Mouse (Mus musculus) hindbrain, embryonic 13.5 days (tissue): ENCODE measurements at regions not wholly inside any gene's neighbourhood (a gene's known extent, or its start where the extent isn't known, plus 50 kb on each side); places are given as distances from the start of the nearest gene placed in this dataset.
"Not testable (repeated sequence)": the region's sequence is repeated elsewhere in the genome, so short reads cannot be mapped to it uniquely, and the experiment has no call there.

ENCODE experiments used
- ATAC-seq: fragments of 200-750 bp; cut with Nextera tagmentation; 2 replicates; pipeline ENCODE4 v1.8.0; 2017; ENCODE audit warnings: moderate TSS enrichment; ENCODE audit not compliant: low FRiP score
- H3K27ac ChIP-seq: fragments of 300-500 bp; sonication (generic); 2 replicates; pipeline ENCODE4 v1.5.1; 2015; ENCODE audit warnings: inconsistent platforms, mild to moderate bottlenecking, moderate library complexity
- H3K27me3 ChIP-seq: fragments of 300-500 bp; sonication (generic); 2 replicates; pipeline ENCODE4 v1.6.1; 2015; ENCODE audit warnings: mild to moderate bottlenecking, inconsistent platforms
- H3K36me3 ChIP-seq: fragments of 300-500 bp; sonication (generic); 2 replicates; pipeline ENCODE4 v1.6.1; 2015; ENCODE audit warnings: mild to moderate bottlenecking, inconsistent platforms
- H3K4me1 ChIP-seq: fragments of 300-500 bp; sonication (generic); replicated peaks from 2 replicates; pipeline ENCODE4 v1.6.1; 2015; ENCODE audit warnings: inconsistent platforms
- H3K4me2 ChIP-seq: fragments of 300-500 bp; sonication (generic); 2 replicates; pipeline ENCODE4 v1.6.1; 2015; ENCODE audit warnings: inconsistent platforms, mild to moderate bottlenecking, moderate library complexity
- H3K4me3 ChIP-seq: fragments of 300-500 bp; sonication (generic); 2 replicates; pipeline ENCODE4 v1.5.1; 2015; ENCODE audit warnings: mild to moderate bottlenecking, inconsistent platforms
- H3K9ac ChIP-seq: fragments of 300-500 bp; sonication (generic); 2 replicates; pipeline ENCODE4 v1.6.1; 2015; ENCODE audit warnings: mild to moderate bottlenecking, inconsistent platforms
- H3K9me3 ChIP-seq: fragments of 300-500 bp; sonication (generic); 2 replicates; pipeline ENCODE4 v1.6.1; 2016; ENCODE audit warnings: inconsistent platforms
- WGBS: fragments of 180-500 bp; shearing (Covaris S2); methylation state at CpG from one replicate; pipeline ENCODE4 v1.1.7; 2015; 5-methylcytosine and 5-hydroxymethylcytosine counted together

- Histone ChIP-seq H3K4me1 (peaks cover 10% of the 10 kb centered on the region; the same call in 1 of the 2 replicates), H3K4me3 (no peak overlapping the region), H3K4me2 (no peak overlapping the region), H3K36me3 (no peaks in the 10 kb centered on the region), H3K27me3 (no peaks in the 10 kb centered on the region), H3K9me3 (no peaks in the 10 kb centered on the region), H3K27ac (no peak overlapping the region), H3K9ac (no peak overlapping the region)
- peak; percentile 57; the same call in 1 of the 2 replicates for ATAC-seq
- WGBS: 66% methylated on average over 2 of the region's 2 CpGs
Observed at GRCm38 (mm10) chr10:34667203-34667602, 184.0 kb downstream of the Frk start.

DNA sequence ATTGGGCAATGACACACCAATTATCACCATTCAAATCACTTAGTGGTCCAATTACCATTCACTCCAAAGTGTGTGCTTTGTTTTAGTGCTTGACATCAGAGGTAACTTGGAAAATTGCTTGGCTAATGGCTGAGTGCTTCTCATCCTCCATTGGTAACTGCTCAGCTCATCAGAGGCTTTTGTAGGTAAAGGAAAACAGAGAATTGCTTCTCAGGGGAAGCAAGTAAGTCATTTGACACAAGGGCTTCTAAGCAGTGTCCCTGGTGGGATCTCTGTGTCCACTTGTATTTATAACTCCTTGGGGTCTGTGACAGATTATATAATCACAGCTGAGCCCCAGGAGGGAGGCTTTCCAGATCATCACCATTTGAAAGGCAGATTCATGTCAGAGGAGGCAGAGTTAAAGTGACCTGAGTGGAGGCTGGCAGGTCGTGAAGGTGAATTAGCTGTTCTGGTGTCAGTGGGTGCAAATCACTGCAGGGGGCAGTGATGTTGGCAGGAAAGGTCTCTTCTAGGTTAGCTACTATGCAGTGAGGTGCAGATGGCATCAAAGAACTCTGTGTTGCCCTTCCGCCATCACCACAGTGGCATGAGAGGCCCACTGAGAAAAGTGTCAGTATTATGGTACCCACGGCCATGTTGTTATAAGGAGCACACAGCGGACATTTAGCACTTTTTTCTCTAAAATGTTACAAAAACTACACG is 184.7 kb downstream of the Frk start:
- Histone ChIP-seq H3K9ac (no peak overlapping the region), H3K4me3 (no peak overlapping the region), H3K36me3 (no peaks in the 10 kb centered on the region), H3K27ac (peak overlapping the region; percentile 52; the same call in 1 of the 2 replicates), H3K4me1 (peaks cover 10% of the 10 kb centered on the region; the same call in 1 of the 2 replicates), H3K27me3 (no peaks in the 10 kb centered on the region), H3K9me3 (no peaks in the 10 kb centered on the region), H3K4me2 (no peak overlapping the region)
- ATAC-seq: no peak
- 64% methylated on average over 5 of the region's 5 CpGs for WGBS

DNA sequence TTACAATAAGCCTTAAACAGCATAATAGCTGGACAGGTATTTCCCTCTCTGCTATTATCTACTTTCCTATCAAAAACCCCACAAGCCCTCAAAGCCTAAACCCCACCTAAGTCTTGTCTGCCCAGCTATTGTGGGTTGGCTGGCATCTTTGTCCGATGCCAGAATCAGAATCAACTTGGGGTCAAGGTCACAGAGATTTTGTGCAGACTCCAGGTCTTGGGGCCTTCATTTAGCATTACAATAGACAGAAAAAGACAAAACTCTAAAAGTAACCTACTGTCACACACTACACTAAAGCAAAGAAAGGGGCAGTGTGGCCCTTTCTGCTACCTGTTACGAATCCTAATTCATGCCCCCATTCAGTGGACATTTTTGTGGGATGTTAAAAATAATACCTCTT is 188.6 kb downstream of the Frk start:
- Histone ChIP-seq H3K27ac (no peak overlapping the region), H3K4me2 (no peak overlapping the region), H3K9ac (no peak overlapping the region), H3K4me3 (no peak overlapping the region), H3K27me3 (no peaks in the 10 kb centered on the region), H3K4me1 (peaks cover 10% of the 10 kb centered on the region; the same call in 1 of the 2 replicates), H3K36me3 (no peaks in the 10 kb centered on the region), H3K9me3 (no peaks in the 10 kb centered on the region)
- 84% methylated on average over 2 of the region's 2 CpGs for WGBS
- no peak for ATAC-seq

DNA sequence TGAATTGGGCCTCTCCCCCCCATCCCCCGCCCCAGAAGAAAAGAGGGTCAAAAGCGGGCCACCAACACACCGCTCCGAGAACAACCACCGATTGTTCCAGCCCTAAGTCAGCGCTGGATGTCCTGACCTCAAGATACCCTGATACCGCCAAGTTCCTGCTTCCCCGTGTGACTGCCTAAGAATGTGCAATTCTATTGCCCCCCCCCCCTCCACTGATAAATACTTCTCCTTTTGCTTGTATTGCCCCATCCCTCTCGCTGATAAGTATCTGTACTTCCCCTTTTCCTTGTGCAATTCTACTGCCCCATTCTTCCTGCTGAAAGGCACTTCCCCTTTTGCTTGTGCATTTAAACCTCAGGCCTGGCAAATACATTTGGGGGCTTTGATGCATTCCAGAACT is 216.2 kb downstream of the Frk start:
- not testable (repeated sequence) for H3K27me3 ChIP-seq, ATAC-seq, H3K4me3 ChIP-seq, H3K4me1 ChIP-seq, H3K27ac ChIP-seq, H3K36me3 ChIP-seq, H3K9me3 ChIP-seq, H3K9ac ChIP-seq, H3K4me2 ChIP-seq
- WGBS: 83% methylated on average over 9 of the region's 9 CpGs

DNA sequence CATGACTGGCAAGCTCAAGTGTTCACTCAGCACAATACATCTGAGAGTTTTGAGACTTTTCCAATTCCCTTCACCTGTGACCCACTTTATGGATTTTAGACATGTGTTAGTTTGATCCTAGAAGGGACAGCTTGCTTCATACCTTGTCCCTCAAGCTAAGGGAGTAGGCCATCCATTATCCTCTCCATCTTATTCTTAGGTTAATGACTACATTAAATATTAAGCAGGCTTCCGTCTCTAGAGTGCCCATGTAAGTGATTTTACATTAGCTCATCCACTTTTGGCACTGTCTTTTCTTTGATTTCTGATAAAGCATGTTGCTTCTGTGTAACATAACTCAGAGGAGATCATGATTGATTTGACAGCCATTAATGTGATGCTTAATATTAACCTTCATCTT is 218.8 kb downstream of the Frk start:
- Histone ChIP-seq H3K27me3 (no peaks in the 10 kb centered on the region), H3K4me3 (no peak overlapping the region), H3K36me3 (no peaks in the 10 kb centered on the region), H3K4me2 (no peak overlapping the region), H3K9me3 (no peaks in the 10 kb centered on the region), H3K27ac (no peak overlapping the region), H3K9ac (no peak overlapping the region), H3K4me1 (no peaks in the 10 kb centered on the region)
- 79% methylated on average over 1 of the region's 1 CpGs for WGBS
- peak; percentile 39; the same call in 1 of the 2 replicates for ATAC-seq

DNA sequence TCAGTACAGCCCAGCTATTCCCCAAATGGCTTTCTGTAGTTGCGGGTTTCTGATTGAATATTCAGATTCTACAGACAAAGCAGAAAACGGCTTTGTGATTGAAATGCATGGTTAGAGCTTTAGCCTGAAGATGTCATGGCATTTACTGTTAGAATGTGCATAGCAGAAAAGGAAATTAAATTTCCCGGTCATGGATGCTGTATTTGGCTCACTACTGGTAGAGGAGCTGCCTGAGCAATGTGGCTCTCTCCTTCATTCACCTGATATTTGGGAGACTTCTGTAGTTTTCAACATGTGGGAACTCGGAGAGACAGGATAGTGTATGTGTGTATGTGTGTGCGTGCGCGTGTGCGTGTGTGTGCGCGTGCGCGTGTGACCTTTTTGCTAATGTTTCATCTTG is 222.2 kb downstream of the Frk start:
- WGBS: 87% methylated on average over 12 of the region's 12 CpGs
- H3K27me3 ChIP-seq: no peaks in the 10 kb centered on the region
- peak overlapping the region; percentile 9; the same call in 1 of the 2 replicates for H3K27ac ChIP-seq
- no peak overlapping the region for H3K4me2 ChIP-seq
- H3K4me1 ChIP-seq: no peaks in the 10 kb centered on the region
- no peaks in the 10 kb centered on the region for H3K36me3 ChIP-seq
- ATAC-seq: no peak
- H3K9me3 ChIP-seq: no peaks in the 10 kb centered on the region
- no peak overlapping the region for H3K9ac ChIP-seq
- no peak overlapping the region for H3K4me3 ChIP-seq

GRCm38 (mm10) chr10:34731249-34731648 is 248.1 kb downstream of the Frk start:
- Histone ChIP-seq H3K9me3 (0 out of 2 replicates have a peak, but pooled peaks cover 14% of the 10 kb centered on the region), H3K9ac (no peak overlapping the region), H3K27me3 (no peaks in the 10 kb centered on the region), H3K36me3 (no peaks in the 10 kb centered on the region), H3K4me3 (no peak overlapping the region), H3K4me2 (no peak overlapping the region), H3K4me1 (no peaks in the 10 kb centered on the region), H3K27ac (no peak overlapping the region)
- 71% methylated on average over 2 of the region's 2 CpGs for WGBS
- no peak for ATAC-seq

- H3K27me3 ChIP-seq: no peaks in the 10 kb centered on the region
- H3K27ac ChIP-seq: no peak overlapping the region
- no peak overlapping the region for H3K4me3 ChIP-seq
- H3K36me3 ChIP-seq: no peaks in the 10 kb centered on the region
- H3K9ac ChIP-seq: no peak overlapping the region
- no peak overlapping the region for H3K4me2 ChIP-seq
- no peaks in the 10 kb centered on the region for H3K4me1 ChIP-seq
- H3K9me3 ChIP-seq: no peaks in the 10 kb centered on the region
- no peak for ATAC-seq
Observed at GRCm38 (mm10) chr10:34762426-34762825, 279.2 kb downstream of the Frk start.

DNA sequence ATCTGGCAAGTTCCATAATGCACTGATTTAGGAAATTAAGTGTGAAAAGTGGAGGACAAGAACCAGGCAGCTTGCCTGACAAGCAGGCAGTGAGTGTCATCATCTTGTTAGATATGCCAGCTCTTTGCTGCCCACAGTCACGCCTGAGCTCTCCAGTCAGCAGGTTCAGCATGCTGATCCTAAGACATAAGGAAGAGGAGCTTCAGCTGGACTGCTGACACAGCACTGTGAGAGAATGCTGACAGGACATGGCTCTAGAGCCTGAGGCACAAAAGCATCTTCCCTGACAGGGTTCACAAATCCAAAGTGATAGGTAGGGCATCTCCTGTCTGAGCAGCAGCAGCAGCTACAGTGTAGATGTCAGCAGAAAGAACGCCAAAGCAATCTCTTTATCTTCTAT is 308.9 kb downstream of the Frk start:
- Histone ChIP-seq H3K27ac (no peak overlapping the region), H3K4me1 (no peaks in the 10 kb centered on the region), H3K36me3 (no peaks in the 10 kb centered on the region), H3K9me3 (no peaks in the 10 kb centered on the region), H3K27me3 (no peaks in the 10 kb centered on the region), H3K4me3 (no peak overlapping the region), H3K4me2 (no peak overlapping the region), H3K9ac (no peak overlapping the region)
- peak; percentile 69; the same call in 1 of the 2 replicates for ATAC-seq
- WGBS: 66% methylated on average over 2 of the region's 2 CpGs

- no peak for ATAC-seq
- Histone ChIP-seq H3K4me2 (no peak overlapping the region), H3K4me1 (no peaks in the 10 kb centered on the region), H3K27ac (no peak overlapping the region), H3K4me3 (no peak overlapping the region), H3K27me3 (no peaks in the 10 kb centered on the region), H3K9ac (no peak overlapping the region), H3K36me3 (no peaks in the 10 kb centered on the region), H3K9me3 (no peaks in the 10 kb centered on the region)
- 83% methylated on average over 3 of the region's 3 CpGs for WGBS
Observed at GRCm38 (mm10) chr10:34811131-34811530, 327.9 kb downstream of the Frk start.

DNA sequence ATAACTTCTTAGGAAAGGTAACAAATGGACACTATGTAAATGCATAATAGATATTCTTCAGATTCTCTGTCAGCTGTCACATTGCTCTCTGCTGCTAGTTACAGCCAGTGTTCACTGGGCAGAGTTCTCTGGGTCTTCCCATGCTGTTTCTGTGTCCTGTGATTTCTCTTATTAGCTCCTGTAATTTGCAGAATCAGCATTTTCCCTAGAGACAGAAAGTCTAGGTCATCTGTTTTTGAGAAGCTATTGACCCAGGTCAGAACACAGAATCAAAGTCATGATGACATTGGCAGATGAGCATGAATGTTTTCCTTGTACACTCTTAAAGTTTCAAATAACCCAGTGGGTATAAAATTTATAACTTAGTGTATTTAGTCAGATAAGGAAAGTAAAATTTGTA is 340.9 kb downstream of the Frk start:
- no peak overlapping the region for H3K27ac ChIP-seq
- H3K36me3 ChIP-seq: no peaks in the 10 kb centered on the region
- no peak overlapping the region for H3K9ac ChIP-seq
- H3K4me3 ChIP-seq: no peak overlapping the region
- no peak overlapping the region for H3K4me2 ChIP-seq
- H3K9me3 ChIP-seq: no peaks in the 10 kb centered on the region
- H3K4me1 ChIP-seq: no peaks in the 10 kb centered on the region
- H3K27me3 ChIP-seq: no peaks in the 10 kb centered on the region
- ATAC-seq: no peak

DNA sequence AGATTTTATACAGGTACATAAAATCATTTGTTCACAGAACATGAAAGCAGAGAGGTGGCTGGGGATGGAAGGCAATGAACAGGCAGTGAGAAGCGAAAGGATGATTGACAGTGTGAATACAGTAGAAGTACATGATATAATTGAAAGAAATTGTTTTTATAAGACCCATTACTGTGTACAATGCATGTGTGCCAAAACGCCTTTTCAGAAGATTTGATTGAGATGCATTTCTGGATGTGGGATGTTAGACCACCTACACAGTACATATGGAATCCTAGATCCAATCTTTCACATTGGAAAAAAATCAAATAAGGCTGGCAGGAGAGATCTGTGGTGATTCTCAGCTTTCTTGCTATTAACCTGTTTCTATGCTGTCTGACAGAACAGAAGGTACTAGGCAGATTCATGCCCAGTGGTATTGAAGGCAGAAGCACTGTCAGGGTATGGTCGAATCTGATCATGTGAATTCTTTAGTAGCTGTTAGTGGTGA is 358.9 kb downstream of the Frk start:
- Histone ChIP-seq H3K27me3 (no peaks in the 10 kb centered on the region), H3K4me3 (no peak overlapping the region), H3K9ac (no peak overlapping the region), H3K9me3 (no peaks in the 10 kb centered on the region), H3K36me3 (no peaks in the 10 kb centered on the region), H3K27ac (no peak overlapping the region), H3K4me2 (no peak overlapping the region), H3K4me1 (no peaks in the 10 kb centered on the region)
- WGBS: 94% methylated on average over 3 of the region's 3 CpGs
- no peak for ATAC-seq

DNA sequence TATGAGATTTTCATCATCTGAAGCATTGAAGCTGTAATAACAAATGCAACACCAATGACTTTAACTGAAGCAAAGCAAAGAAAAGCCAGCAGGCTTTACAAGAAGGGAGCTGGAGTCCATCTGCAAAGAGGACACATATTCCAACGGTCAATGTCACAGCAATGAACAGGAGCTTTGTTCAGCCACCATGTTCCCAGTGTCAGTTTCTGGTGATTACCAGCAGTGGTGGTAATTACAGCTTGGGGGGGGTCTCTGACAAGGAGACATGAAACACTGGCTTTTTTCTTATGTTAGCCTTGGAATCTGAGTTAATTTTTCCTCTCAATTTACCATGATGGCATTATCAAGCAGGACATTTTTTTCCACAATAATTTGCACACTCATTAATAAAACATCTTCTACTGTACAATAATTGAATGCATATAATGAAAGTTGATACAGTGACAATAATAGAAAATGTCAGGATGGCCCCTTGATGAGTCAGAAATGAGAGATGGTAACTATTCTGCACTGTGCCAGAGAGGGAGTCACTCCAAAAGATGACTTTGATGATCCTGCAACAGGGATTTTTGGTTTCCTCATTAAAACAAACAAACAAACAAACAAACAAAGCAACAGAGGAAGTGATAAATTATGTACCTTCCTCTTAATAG is 373.4 kb downstream of the Frk start:
- Histone ChIP-seq H3K27me3 (no peaks in the 10 kb centered on the region), H3K9ac (no peak overlapping the region), H3K9me3 (no peaks in the 10 kb centered on the region), H3K4me2 (no peak overlapping the region), H3K4me3 (no peak overlapping the region), H3K27ac (no peak overlapping the region), H3K36me3 (no peaks in the 10 kb centered on the region), H3K4me1 (no peaks in the 10 kb centered on the region)
- no peak for ATAC-seq
- WGBS: 57% methylated on average over 1 of the region's 1 CpGs
